Mouse (Mus musculus) liver, adult (tissue): Measurements from ENCODE around the gene Ttc25.

Experiments
- GATA4 ChIP-seq: IDR thresholded peaks from 2 replicates; pipeline ENCODE4 v1.6.1; 2014; ENCODE audit warnings: mild to moderate bottlenecking, low read length; ENCODE audit not compliant: insufficient replicate concordance

Gene Ttc25

GRCm38 (mm10) chr11:100604321-100605005 lies 59.1 kb downstream of the Ttc25 start:
- TF ChIP-seq GATA4 = no peak

GRCm38 (mm10) chr11:100605451-100605850 lies 60.0 kb downstream of the Ttc25 start:
- TF ChIP-seq GATA4 = no peak

- no peak for TF ChIP-seq GATA4
Observed at GRCm38 (mm10) chr11:100607121-100607520, 61.7 kb downstream of the Ttc25 start.

GRCm38 (mm10) chr11:100608796-100609195 lies 63.4 kb downstream of the Ttc25 start:
- no peak for TF ChIP-seq GATA4

- no peak for TF ChIP-seq GATA4
Observed at GRCm38 (mm10) chr11:100609355-100609996, 64.1 kb downstream of the Ttc25 start.

GRCm38 (mm10) chr11:100609997-100610680 lies 64.7 kb downstream of the Ttc25 start:
- no peak for TF ChIP-seq GATA4

- TF ChIP-seq GATA4 = no peak
Observed at GRCm38 (mm10) chr11:100611627-100612026, 66.2 kb downstream of the Ttc25 start.

- no peak for TF ChIP-seq GATA4
Observed at GRCm38 (mm10) chr11:100613241-100613640, 67.8 kb downstream of the Ttc25 start.

- no peak for TF ChIP-seq GATA4
Observed at GRCm38 (mm10) chr11:100616332-100616731, 70.9 kb downstream of the Ttc25 start.

- no peak for TF ChIP-seq GATA4
Observed at GRCm38 (mm10) chr11:100617480-100617879, 72.1 kb downstream of the Ttc25 start.

GRCm38 (mm10) chr11:100618761-100619484 lies 73.5 kb downstream of the Ttc25 start, which contains the start of gene Nkiras2:
Gene Nkiras2 (plus strand): TSS chr11:100619244.
- no peak for TF ChIP-seq GATA4

GRCm38 (mm10) chr11:100619485-100619975 lies 74.1 kb downstream of the Ttc25 start:
- no peak for TF ChIP-seq GATA4

GRCm38 (mm10) chr11:100619982-100620381 lies 74.6 kb downstream of the Ttc25 start, which contains the start of gene Dnajc7:
Gene Dnajc7 (minus strand): TSS chr11:100620168.
- no peak for TF ChIP-seq GATA4
